Comparison of ENCODE assay signal across 11 mouse cellular contexts in the genomic region with DNA sequence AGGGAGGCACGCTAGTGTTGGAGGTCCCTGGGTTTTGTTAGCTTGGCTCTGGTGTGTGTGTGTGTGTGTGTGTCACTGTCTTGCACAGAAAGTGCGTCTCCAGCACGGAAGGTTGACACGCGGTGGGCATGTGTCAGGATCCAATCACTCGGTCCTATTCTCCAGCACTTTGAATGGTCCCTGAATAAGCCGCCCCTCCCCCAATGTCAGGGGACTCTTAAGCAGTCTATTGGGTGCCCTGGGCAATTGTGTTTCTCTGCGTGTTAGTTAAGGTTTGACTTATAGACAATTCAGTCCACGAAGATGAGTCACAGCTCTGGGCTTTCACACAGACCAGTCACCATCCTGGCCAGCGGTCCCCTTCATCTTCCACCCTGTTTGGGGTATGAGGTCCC. TPM values are rescaled to one million over a fixed set of nuclear protein-coding genes. Genes with fewer than 3 reads are reported as not detected.
DNase-seq lines count a peak whose midpoint lies in the region; ATAC-seq and TF ChIP-seq lines count a peak whose summit lies in the region.
"Had no signal": no experiment of that assay in that cellular context is flagged by ENCODE, and none has a peak within 500 bp of the region (broad histone marks: within the 10 kb centered on the region; RNA-seq: fewer than 3 reads in every experiment).

No protein-coding gene starts in this region.

- H3K27ac ChIP-seq in gastrocnemius, adult 2 months = peak overlapping the region; percentile 88
- H3K27ac ChIP-seq in midbrain, embryonic 10.5 days (replicated peaks) = no peak overlapping the region; the same call in 1 of the 2 replicates
- no peak overlapping the region for H3K27ac ChIP-seq in midbrain, embryonic 16.5 days (ENCODE audit: low read length)
- H3K27ac ChIP-seq in intestine, embryonic 14.5 days (ENCODE audit: low read depth) = no peak overlapping the region
- no peak overlapping the region for H3K27ac ChIP-seq in stomach, embryonic 15.5 days
- H3K27ac ChIP-seq: liver, embryonic 14.5 days had no signal

- intact Hi-C loops in gastrocnemius, adult 2 months (cut with DNase I) = loop anchor here (5.0 kb wide), 2 partner anchors 41 to 61 kb away; no protein-coding TSS in a partner anchor

- H3K4me1 ChIP-seq in midbrain, embryonic 10.5 days = peaks cover 56% of the 10 kb centered on the region
- peaks cover 26% of the 10 kb centered on the region for H3K4me1 ChIP-seq in midbrain, embryonic 16.5 days (ENCODE audit: control insufficient read depth, insufficient read depth, low read length)
- H3K4me1 ChIP-seq in intestine, embryonic 14.5 days (replicated peaks; ENCODE audit: control insufficient read depth, insufficient read depth, low read length) = peaks cover 32% of the 10 kb centered on the region
- peaks cover 42% of the 10 kb centered on the region for H3K4me1 ChIP-seq in stomach, embryonic 15.5 days

- 8% methylated on average over 10 of the region's 10 CpGs for WGBS in midbrain, embryonic 10.5 days
- 5% methylated on average over 10 of the region's 10 CpGs for WGBS in midbrain, embryonic 16.5 days
- 7% methylated on average over 10 of the region's 10 CpGs for WGBS in intestine, embryonic 14.5 days
- 13% methylated on average over 10 of the region's 10 CpGs for WGBS in stomach, embryonic 15.5 days

- peak overlapping the region; percentile 92 for H3K4me3 ChIP-seq in gastrocnemius, adult 2 months
- H3K4me3 ChIP-seq in midbrain, embryonic 10.5 days = peak overlapping the region; percentile 68
- H3K4me3 ChIP-seq in midbrain, embryonic 16.5 days (ENCODE audit: low read depth, low read length) = no peak overlapping the region
- peak overlapping the region; percentile 46; the same call in 1 of the 2 replicates for H3K4me3 ChIP-seq in intestine, embryonic 14.5 days (ENCODE audit: low read depth, low read length)
- no peak overlapping the region for H3K4me3 ChIP-seq in stomach, embryonic 15.5 days (replicated peaks)

- peak; percentile 36 for DNase-seq in gastrocnemius, adult 2 months
- DNase-seq in gastrocnemius, postnatal 25 days = no peak
- DNase-seq in midbrain, embryonic 10.5 days (ENCODE audit: low spot score) = no peak
- no peak for DNase-seq in intestine, embryonic 14.5 days (ENCODE audit: low spot score)
- DNase-seq in testis, postnatal 14 days (ENCODE audit: low spot score) = no peak

- no peaks in the 10 kb centered on the region for H3K9me3 ChIP-seq in midbrain, embryonic 10.5 days (replicated peaks)
- no peaks in the 10 kb centered on the region for H3K9me3 ChIP-seq in midbrain, embryonic 16.5 days (replicated peaks; ENCODE audit: control insufficient read depth, low read length, poor library complexity, severe bottlenecking)
- no peaks in the 10 kb centered on the region for H3K9me3 ChIP-seq in intestine, embryonic 14.5 days (ENCODE audit: control insufficient read depth, low read length)
- H3K9me3 ChIP-seq in stomach, embryonic 15.5 days = no peaks in the 10 kb centered on the region

- peaks cover 92% of the 10 kb centered on the region for H3K27me3 ChIP-seq in midbrain, embryonic 10.5 days (ENCODE audit: low read depth, poor library complexity, severe bottlenecking)
- peaks cover 67% of the 10 kb centered on the region for H3K27me3 ChIP-seq in midbrain, embryonic 16.5 days (ENCODE audit: control insufficient read depth, insufficient read depth, low read depth, low read length)
- H3K27me3 ChIP-seq in intestine, embryonic 14.5 days (replicated peaks; ENCODE audit: control insufficient read depth, insufficient read depth, low read length) = peaks cover 48% of the 10 kb centered on the region
- H3K27me3 ChIP-seq in stomach, embryonic 15.5 days (replicated peaks) = peaks cover 46% of the 10 kb centered on the region

- no peaks in the 10 kb centered on the region for H3K36me3 ChIP-seq in midbrain, embryonic 10.5 days
- no peaks in the 10 kb centered on the region for H3K36me3 ChIP-seq in midbrain, embryonic 16.5 days (ENCODE audit: control insufficient read depth, insufficient read depth, low read length)
- H3K36me3 ChIP-seq in intestine, embryonic 14.5 days (ENCODE audit: control insufficient read depth, insufficient read depth, low read length) = no peaks in the 10 kb centered on the region
- H3K36me3 ChIP-seq in stomach, embryonic 15.5 days = no peaks in the 10 kb centered on the region

- no peak overlapping the region; the same call in 1 of the 2 replicates for H3K4me2 ChIP-seq in midbrain, embryonic 16.5 days (ENCODE audit: low read length)
- peak overlapping the region; percentile 66 for H3K4me2 ChIP-seq in intestine, embryonic 14.5 days (ENCODE audit: low read length)
- H3K4me2 ChIP-seq in stomach, embryonic 15.5 days = peak overlapping the region; percentile 93

- TF ChIP-seq CTCF in gastrocnemius, adult 2 months (IDR thresholded peaks at IDR 0.05) = no peak

- no peak for ATAC-seq in midbrain, embryonic 16.5 days
- no peak for ATAC-seq in intestine, embryonic 14.5 days (replicated peaks; ENCODE audit: low FRiP score, low TSS enrichment, low read depth)
- no peak for ATAC-seq in stomach, embryonic 15.5 days (ENCODE audit: insufficient read depth, low FRiP score, low read depth)
- ATAC-seq in erythroblast, adult 5-6 weeks (replicated peaks; ENCODE audit: low FRiP score, poor library complexity, severe bottlenecking) = no peak

- no peak overlapping the region for H3K9ac ChIP-seq in midbrain, embryonic 16.5 days (ENCODE audit: low read depth, low read length)
- H3K9ac ChIP-seq in intestine, embryonic 14.5 days (ENCODE audit: low read length) = no peak overlapping the region
- no peak overlapping the region; the same call in 1 of the 2 replicates for H3K9ac ChIP-seq in stomach, embryonic 15.5 days
- H3K9ac ChIP-seq: liver, embryonic 14.5 days had no signal

RNA-seq across cellular contexts. Expression of a gene that starts 0.9 kb away (rescaled TPM):
- total RNA-seq in gastrocnemius, adult 2 months (2021) = 1 to 10 TPM; 7.8 to 9.7 TPM
- total RNA-seq in gastrocnemius, postnatal 25 days (2021) = 1 to 10 TPM; 8.2 to 8.5 TPM
- 7.8 and 9.7 TPM in 2 replicates for polyA plus RNA-seq in midbrain, embryonic 10.5 days (2016; fragmentation: Nextera tagmentation; extraction: Ambion mirVana)
- 3.0 and 3.6 TPM in 2 replicates for polyA plus RNA-seq in midbrain, embryonic 16.5 days (2015; fragmentation: Nextera tagmentation; extraction: Ambion mirVana)
- 2.5 TPM in 2 replicates for polyA plus RNA-seq in intestine, embryonic 14.5 days (2014; fragmentation: Nextera tagmentation; extraction: Ambion mirVana)
- 4.9 and 5.3 TPM in 2 replicates for polyA plus RNA-seq in stomach, embryonic 15.5 days (2015; fragmentation: Nextera tagmentation; extraction: Ambion mirVana)
- not detected in 2 replicates for total RNA-seq in erythroblast, adult 5-6 weeks (2015; ENCODE audit: low replicate concordance)
- not detected in 2 replicates for total RNA-seq in erythroblast, adult 5-6 weeks (2017; ENCODE audit: low replicate concordance)

RNA-seq across cellular contexts. Expression of a gene that starts 15.3 kb away (rescaled TPM):
- not detected for total RNA-seq in gastrocnemius, adult 2 months (2021)
- not detected for total RNA-seq in gastrocnemius, postnatal 25 days (2021)
- polyA plus RNA-seq in midbrain, embryonic 10.5 days (2016; fragmentation: Nextera tagmentation; extraction: Ambion mirVana) = 5.3 and 8.7 TPM in 2 replicates
- 0.21 and 0.26 TPM in 2 replicates for polyA plus RNA-seq in midbrain, embryonic 16.5 days (2015; fragmentation: Nextera tagmentation; extraction: Ambion mirVana)
- polyA plus RNA-seq in intestine, embryonic 14.5 days (2014; fragmentation: Nextera tagmentation; extraction: Ambion mirVana) = not detected in 2 replicates
- polyA plus RNA-seq in stomach, embryonic 15.5 days (2015; fragmentation: Nextera tagmentation; extraction: Ambion mirVana) = 0.15 and 0.23 TPM in 2 replicates
- not detected in 2 replicates for total RNA-seq in erythroblast, adult 5-6 weeks (2015; ENCODE audit: low replicate concordance)
- total RNA-seq in erythroblast, adult 5-6 weeks (2017; ENCODE audit: low replicate concordance) = 0.42 TPM in 1 of 2 replicates, not detected in the other
- total RNA-seq: heart, adult 18-20 months had no signal
- polyA plus RNA-seq: small intestine, adult 2 months had no signal

Comparison
In these comparisons a context has a peak if more than half of its experiments do, and no peak if none do; other contexts are left out.
1. H3K4me3 ChIP-seq: peak in gastrocnemius, adult 2 months (single experiment), midbrain, embryonic 10.5 days (single experiment) and intestine, embryonic 14.5 days (single experiment); none in midbrain, embryonic 16.5 days (single experiment) and stomach, embryonic 15.5 days (single experiment).